In genomic region chr3:57228400-57228799, GRCm38 (mm10) we compare ENCODE assay signal across 31 mouse cellular contexts.
"Had no signal": no experiment of that assay in that cellular context is flagged by ENCODE, and none has a peak within 500 bp of the region (broad histone marks: within the 10 kb centered on the region; RNA-seq: fewer than 3 reads in every experiment).

No protein-coding gene starts in this region.

- H3K4me1 ChIP-seq: heart, embryonic 10.5 days; heart, embryonic 12.5 days; heart, embryonic 13.5 days; heart, embryonic 15.5 days; hindbrain, embryonic 12.5 days; hindbrain, embryonic 13.5 days; intestine, embryonic 15.5 days; kidney, embryonic 15.5 days had no signal

- H3K9me3 ChIP-seq: heart, embryonic 10.5 days; heart, embryonic 12.5 days; heart, embryonic 13.5 days; heart, embryonic 15.5 days; hindbrain, embryonic 12.5 days; hindbrain, embryonic 13.5 days; intestine, embryonic 15.5 days; kidney, embryonic 15.5 days had no signal

- ATAC-seq: hindbrain, postnatal 0 days; inflammation-experienced regulatory T-cells, adult 6 months; intestine, embryonic 15.5 days; intestine, embryonic 16.5 days; intestine, postnatal 0 days had no signal

- DNase-seq: heart, adult 2 months; heart, postnatal 10 days; heart, postnatal 14 days; heart, postnatal 36 days; heart, postnatal 4 days; kidney, adult 11 months; kidney, adult 18-20 months; kidney, adult 2 months; kidney, adult 9 months; kidney, postnatal 10 days; kidney, postnatal 14 days; kidney, postnatal 25 days; kidney, postnatal 36 days; kidney, postnatal 4 days; layer of hippocampus, adult 9-11 months; layer of hippocampus, postnatal 36 days had no signal

- H3K27me3 ChIP-seq: heart, embryonic 12.5 days; heart, embryonic 13.5 days; heart, embryonic 15.5 days; hindbrain, embryonic 12.5 days; hindbrain, embryonic 13.5 days; intestine, embryonic 15.5 days; kidney, embryonic 15.5 days had no signal

- H3K27ac ChIP-seq: heart, adult 2 months; heart, embryonic 10.5 days; heart, embryonic 13.5 days; heart, embryonic 15.5 days; hindbrain, embryonic 12.5 days; hindbrain, embryonic 13.5 days; hindbrain, postnatal 0 days; intestine, embryonic 15.5 days; kidney, embryonic 15.5 days; layer of hippocampus, adult 2 months; left cerebral cortex, adult 2 months had no signal

- H3K36me3 ChIP-seq: heart, embryonic 10.5 days; heart, embryonic 12.5 days; heart, embryonic 13.5 days; heart, embryonic 15.5 days; hindbrain, embryonic 12.5 days; hindbrain, embryonic 13.5 days; intestine, embryonic 15.5 days; kidney, embryonic 15.5 days had no signal

- H3K4me3 ChIP-seq: heart, adult 2 months; heart, embryonic 10.5 days; heart, embryonic 12.5 days; heart, embryonic 13.5 days; heart, embryonic 15.5 days; hindbrain, embryonic 12.5 days; hindbrain, embryonic 13.5 days; intestine, embryonic 15.5 days; kidney, embryonic 15.5 days; layer of hippocampus, adult 2 months; left cerebral cortex, adult 2 months had no signal

- H3K9ac ChIP-seq: heart, embryonic 12.5 days; heart, embryonic 13.5 days; heart, embryonic 15.5 days; hindbrain, embryonic 12.5 days; hindbrain, embryonic 13.5 days; intestine, embryonic 15.5 days; kidney, embryonic 15.5 days had no signal

- H3K4me2 ChIP-seq: heart, embryonic 11.5 days; heart, embryonic 12.5 days; heart, embryonic 13.5 days; heart, embryonic 15.5 days; hindbrain, embryonic 12.5 days; hindbrain, embryonic 13.5 days; intestine, embryonic 15.5 days; kidney, embryonic 15.5 days had no signal
